Mouse (Mus musculus) left cerebral cortex, adult 2 months (tissue): ENCODE data around the gene Ppt2. TPM values are rescaled to one million over a fixed set of nuclear protein-coding genes. Genes with fewer than 3 reads are reported as not detected.

Source experiments
- DNase-seq, 2 experiments: peaks; one replicate each; pipeline ENCODE4 v3.0.0; 2021 to 2022; ENCODE audit warnings: low spot score in 2 of 2, mixed read lengths in 1 of 2; ENCODE audit errors: extremely low spot score in 1 of 2
- H3K27ac ChIP-seq: fragments of 200-600 bp; 2 replicates; pipeline ENCODE4 v1.8.1; 2022
- H3K4me3 ChIP-seq: fragments of 200-600 bp; 2 replicates; pipeline ENCODE4 v1.8.1; 2022
- CTCF ChIP-seq: fragments of 200-600 bp; IDR thresholded peaks from 2 replicates; pipeline ENCODE4 v1.8.1; 2022; ENCODE audit warnings: antibody characterized with exemption, mild to moderate bottlenecking, moderate library complexity
- intact Hi-C: fragments of 180-260 bp; cut with DNase I; formaldehyde crosslinking; loops from one replicate; pipeline ENCODE4 v1.15.1; 2025
- total RNA-seq, 2 experiments: library from RNA; stranded (reverse); gene quantifications; 2 replicates each; pipeline ENCODE4 v1.2.3; 2021

Ppt2 gene
- total RNA-seq, 2 experiments from 2014 or later = 47.3 to 48.6 TPM

GRCm38 (mm10) chr17:34601796-34602195 lies 26.5 kb downstream of the Ppt2 start:
- no peak for TF ChIP-seq CTCF
- no peak overlapping the region for H3K4me3 ChIP-seq
- H3K27ac ChIP-seq = no peak overlapping the region
- intact Hi-C loops = loop anchor here (1.0 kb wide), 1 partner anchor 8 kb away; no protein-coding TSS in a partner anchor
- no peak for DNase-seq

- intact Hi-C loops = no loop called here
- no peak for DNase-seq
- no peak overlapping the region for H3K4me3 ChIP-seq
- H3K27ac ChIP-seq = no peak overlapping the region
- no peak for TF ChIP-seq CTCF
These were observed 28.4 kb downstream of the Ppt2 start for GRCm38 (mm10) chr17:34599891-34600290.

- no peak within 1 kb of the TSS for H3K27ac ChIP-seq
- no peak within 1 kb of the TSS for H3K4me3 ChIP-seq
- intact Hi-C loops = no loop called here
- DNase-seq = no peak
- TF ChIP-seq CTCF = no peak
These were observed 30.7 kb downstream of the Ppt2 start, which contains the start of gene Ager for GRCm38 (mm10) chr17:34597566-34598095. TSS of gene Ager (plus strand) at chr17:34597862.

GRCm38 (mm10) chr17:34596098-34596497 lies 32.2 kb downstream of the Ppt2 start:
- TF ChIP-seq CTCF = no peak
- H3K27ac ChIP-seq = no peak overlapping the region
- no peak for DNase-seq
- H3K4me3 ChIP-seq = no peak overlapping the region
- intact Hi-C loops = no loop called here

- H3K27ac ChIP-seq = no peak overlapping the region; the same call in 1 of the 2 replicates
- DNase-seq = peak in 1 of 2 experiments; percentile 26
- TF ChIP-seq CTCF = no peak; the same call in 1 of the 2 replicates
- intact Hi-C loops = loop anchor here (1.0 to 5.0 kb wide), 2 partner anchors 8 to 562 kb away; partner anchors contain the start of genes Rxrb and Slc39a7
- H3K4me3 ChIP-seq = peak overlapping the region; percentile 70
These were observed 34.4 kb downstream of the Ppt2 start for GRCm38 (mm10) chr17:34593752-34594525.

GRCm38 (mm10) chr17:34592581-34593549 lies 35.4 kb downstream of the Ppt2 start:
- DNase-seq = peak in 1 of 2 experiments; percentile 36
- Histone ChIP-seq H3K27ac (peak overlapping the region; percentile 98), H3K4me3 (peak overlapping the region; percentile 70)
- intact Hi-C loops = loop anchor here (1.0 to 5.0 kb wide), 2 partner anchors 9 to 561 kb away; partner anchors contain the start of genes Rxrb and Slc39a7
- no peak for TF ChIP-seq CTCF

- intact Hi-C loops = loop anchor here (5.0 kb wide), 1 partner anchor 560 kb away; the partner anchor contains the start of genes Rxrb and Slc39a7
- TF ChIP-seq CTCF = no peak
- peak overlapping the region; percentile 70 for H3K4me3 ChIP-seq
- H3K27ac ChIP-seq = peak overlapping the region; percentile 98
- DNase-seq = peak; percentile 78 to 84
These were observed 36.3 kb downstream of the Ppt2 start for GRCm38 (mm10) chr17:34591994-34592375.

- intact Hi-C loops = loop anchor here (5.0 kb wide), 1 partner anchor 559 kb away; the partner anchor contains the start of genes Rxrb and Slc39a7
- H3K27ac ChIP-seq = peak within 1 kb of the TSS; percentile 98
- peak within 1 kb of the TSS; percentile 70 for H3K4me3 ChIP-seq
- no peak for DNase-seq
- no peak for TF ChIP-seq CTCF
These were observed 37.0 kb downstream of the Ppt2 start, which contains the start of gene Pbx2 for GRCm38 (mm10) chr17:34591029-34591993. TSS of gene Pbx2 (plus strand) at chr17:34591266.

- no peak for TF ChIP-seq CTCF
- DNase-seq = no peak
- H3K4me3 ChIP-seq = no peak overlapping the region; the same call in 1 of the 2 replicates
- peak overlapping the region; percentile 53 for H3K27ac ChIP-seq
- intact Hi-C loops = loop anchor here (5.0 kb wide), 1 partner anchor 558 kb away; the partner anchor contains the start of genes Rxrb and Slc39a7
These were observed 37.9 kb downstream of the Ppt2 start for GRCm38 (mm10) chr17:34590154-34590987.
